Comparison of ENCODE assay signal across 2 mouse cellular contexts in the genomic region with DNA sequence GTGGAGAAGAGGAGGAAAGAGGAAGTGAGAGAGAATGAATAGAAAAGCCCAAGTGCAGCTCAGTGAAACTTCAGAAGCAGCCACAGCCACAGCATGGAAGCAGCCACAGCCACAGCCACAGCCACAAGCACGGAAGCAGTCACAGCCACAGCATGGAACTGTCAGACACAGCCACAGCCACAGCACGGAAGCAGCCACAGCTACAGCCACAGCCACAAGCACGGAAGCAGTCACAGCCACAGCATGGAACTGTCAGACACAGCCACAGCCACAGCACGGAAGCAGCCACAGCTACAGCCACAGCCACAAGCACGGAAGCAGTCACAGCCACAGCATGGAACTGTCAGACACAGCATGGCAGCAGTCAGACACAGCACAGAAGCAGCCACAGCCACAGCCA. TPM values are rescaled to one million over a fixed set of nuclear protein-coding genes. Genes with fewer than 3 reads are reported as not detected.
"Had no signal": no experiment of that assay in that cellular context is flagged by ENCODE, and none has a peak within 500 bp of the region (broad histone marks: within the 10 kb centered on the region; RNA-seq: fewer than 3 reads in every experiment).

No protein-coding gene starts in this region.

RNA-seq across cellular contexts. Expression of gene Shisa9, which starts 17.1 kb away (rescaled TPM):
- total RNA-seq: megakaryocyte-erythroid progenitor cell, adult 5-6 weeks had no signal
- polyA plus RNA-seq: myocyte had no signal
